9 mouse cellular contexts compared by ENCODE assay signal in genomic region chr5:92683871-92684475, GRCm38 (mm10). TPM values are rescaled to one million over a fixed set of nuclear protein-coding genes. Genes with fewer than 3 reads are reported as not detected.
DNase-seq lines count a peak whose midpoint lies in the region; ATAC-seq lines count a peak whose summit lies in the region.
"Had no signal": no experiment of that assay in that cellular context is flagged by ENCODE, and none has a peak within 500 bp of the region (broad histone marks: within the 10 kb centered on the region; RNA-seq: fewer than 3 reads in every experiment).

No protein-coding gene starts in this region.

- H3K4me1 ChIP-seq in forebrain, embryonic 10.5 days = peaks cover 54% of the 10 kb centered on the region
- peaks cover 19% of the 10 kb centered on the region for H3K4me1 ChIP-seq in kidney, embryonic 15.5 days
- peaks cover 9% of the 10 kb centered on the region; the same call in 1 of the 2 replicates for H3K4me1 ChIP-seq in midbrain, embryonic 16.5 days (ENCODE audit: control insufficient read depth, insufficient read depth, low read length)

- no peaks in the 10 kb centered on the region for H3K27me3 ChIP-seq in forebrain, embryonic 10.5 days (ENCODE audit: poor library complexity, severe bottlenecking)
- peaks cover 10% of the 10 kb centered on the region for H3K27me3 ChIP-seq in kidney, embryonic 15.5 days
- H3K27me3 ChIP-seq in midbrain, embryonic 16.5 days (ENCODE audit: control insufficient read depth, insufficient read depth, low read depth, low read length) = no peaks in the 10 kb centered on the region

- H3K36me3 ChIP-seq in forebrain, embryonic 10.5 days (replicated peaks) = peaks cover 10% of the 10 kb centered on the region
- H3K36me3 ChIP-seq in kidney, embryonic 15.5 days = no peaks in the 10 kb centered on the region
- no peaks in the 10 kb centered on the region for H3K36me3 ChIP-seq in midbrain, embryonic 16.5 days (ENCODE audit: control insufficient read depth, insufficient read depth, low read length)

- no peak overlapping the region for H3K9ac ChIP-seq in kidney, embryonic 15.5 days
- no peak overlapping the region; the same call in 1 of the 2 replicates for H3K9ac ChIP-seq in midbrain, embryonic 16.5 days (ENCODE audit: low read depth, low read length)

- WGBS in forebrain, embryonic 10.5 days = 11% methylated on average over 9 of the region's 9 CpGs
- WGBS in kidney, embryonic 15.5 days = 28% methylated on average over 9 of the region's 9 CpGs
- WGBS in midbrain, embryonic 16.5 days = 9% methylated on average over 9 of the region's 9 CpGs

- peak overlapping the region; percentile 71 for H3K4me3 ChIP-seq in forebrain, embryonic 10.5 days
- peak overlapping the region; percentile 53 for H3K4me3 ChIP-seq in kidney, embryonic 15.5 days (replicated peaks)
- H3K4me3 ChIP-seq in midbrain, embryonic 16.5 days (ENCODE audit: low read depth, low read length) = peak overlapping the region; percentile 49

- peak overlapping the region; percentile 97 for H3K4me2 ChIP-seq in kidney, embryonic 15.5 days
- peak overlapping the region; percentile 88 for H3K4me2 ChIP-seq in midbrain, embryonic 16.5 days (ENCODE audit: low read length)

- peaks cover 5% of the 10 kb centered on the region; the same call in 1 of the 2 replicates for H3K9me3 ChIP-seq in forebrain, embryonic 10.5 days
- no peaks in the 10 kb centered on the region for H3K9me3 ChIP-seq in kidney, embryonic 15.5 days (replicated peaks)
- H3K9me3 ChIP-seq in midbrain, embryonic 16.5 days (replicated peaks; ENCODE audit: control insufficient read depth, low read length, poor library complexity, severe bottlenecking) = peaks cover 2% of the 10 kb centered on the region; the same call in 1 of the 2 replicates

- peak; percentile 47 to 63 for DNase-seq in kidney, adult 8-10 months
- no peak for DNase-seq in kidney, postnatal 4 days
- DNase-seq in forebrain, embryonic 10.5 days (ENCODE audit: extremely low spot score, low spot score) = no peak
- DNase-seq in adrenal gland, postnatal 4 days (ENCODE audit: low spot score in 2 of 2) = no peak
- no peak for DNase-seq in spleen, adult 18-20 months

- ATAC-seq in kidney, embryonic 15.5 days (replicated peaks; ENCODE audit: low FRiP score) = no peak
- ATAC-seq in midbrain, embryonic 16.5 days = no peak
- no peak for ATAC-seq in frontal cortex, adult (ENCODE audit: low TSS enrichment)

- H3K27ac ChIP-seq in forebrain, embryonic 10.5 days = peak overlapping the region; percentile 95
- H3K27ac ChIP-seq in kidney, embryonic 15.5 days = no peak overlapping the region
- H3K27ac ChIP-seq in midbrain, embryonic 16.5 days (ENCODE audit: low read length) = no peak overlapping the region

RNA-seq across cellular contexts. Expression of gene Shroom3, which starts 0.7 kb away (rescaled TPM):
- polyA plus RNA-seq in forebrain, embryonic 10.5 days (2016; fragmentation: Nextera tagmentation; extraction: Ambion mirVana) = 8.1 and 9.1 TPM in 2 replicates
- 7.9 and 8.1 TPM in 2 replicates for polyA plus RNA-seq in kidney, embryonic 15.5 days (2015; fragmentation: Nextera tagmentation; extraction: Ambion mirVana)
- 1.1 and 1.8 TPM in 2 replicates for polyA plus RNA-seq in midbrain, embryonic 16.5 days (2015; fragmentation: Nextera tagmentation; extraction: Ambion mirVana)
- 10 to 100 TPM in 1 of 2 experiments, 1 to 10 TPM in 1; 10.0 to 15.0 TPM for total RNA-seq in adrenal gland, postnatal 4 days (2021)
- total RNA-seq: MEL had no signal

RNA-seq across cellular contexts. Expression of gene Ccdc158, which starts 8.9 kb away (rescaled TPM):
- 0.86 and 1.4 TPM in 2 replicates for polyA plus RNA-seq in forebrain, embryonic 10.5 days (2016; fragmentation: Nextera tagmentation; extraction: Ambion mirVana)
- 0.94 and 0.97 TPM in 2 replicates for polyA plus RNA-seq in kidney, embryonic 15.5 days (2015; fragmentation: Nextera tagmentation; extraction: Ambion mirVana)
- 0.57 and 0.63 TPM in 2 replicates for polyA plus RNA-seq in midbrain, embryonic 16.5 days (2015; fragmentation: Nextera tagmentation; extraction: Ambion mirVana)
- under 1 TPM; 0.48 to 0.64 TPM for total RNA-seq in adrenal gland, postnatal 4 days (2021)
- total RNA-seq: MEL had no signal

Comparison
In these comparisons a context has a peak if more than half of its experiments do, and no peak if none do; other contexts are left out.
1. DNase-seq: peak in kidney, adult 8-10 months (2 of 2); none in kidney, postnatal 4 days (0 of 2), forebrain, embryonic 10.5 days (single experiment), adrenal gland, postnatal 4 days (0 of 2) and spleen, adult 18-20 months (0 of 2).
2. Peak in every context shown above with its lines, with median percentiles within 50 percentile points of each other: H3K4me3 ChIP-seq.